Mouse (Mus musculus) spleen, adult 2 months (tissue): ENCODE measurements around the gene Fam198a. TPM values are rescaled to one million over a fixed set of nuclear protein-coding genes. Genes with fewer than 3 reads are reported as not detected.

Source experiments
- DNase-seq, 2 experiments: peaks; one replicate each; pipeline versions ENCODE4 v3.0.0 to v3.0.0-alpha.2; 2012 to 2021; ENCODE audit warnings: low spot score in 2 of 2, low read depth in 1 of 2
- H3K27ac ChIP-seq: fragments of 200-500 bp; 2 replicates; pipeline ENCODE4 v1.5.1; 2012; ENCODE audit warnings: low read length, inconsistent platforms; ENCODE audit not compliant: insufficient read depth
- H3K27me3 ChIP-seq: fragments of 200-500 bp; 2 replicates; pipeline ENCODE4 v1.6.1; 2012; ENCODE audit warnings: mild to moderate bottlenecking, moderate library complexity, low read length, inconsistent platforms; ENCODE audit not compliant: control insufficient read depth, insufficient read depth
- H3K36me3 ChIP-seq: fragments of 200-500 bp; 2 replicates; pipeline ENCODE4 v1.6.1; 2012; ENCODE audit warnings: mild to moderate bottlenecking, low read length, inconsistent platforms; ENCODE audit not compliant: control insufficient read depth, insufficient read depth
- H3K4me1 ChIP-seq: fragments of 200-500 bp; 2 replicates; pipeline ENCODE4 v1.6.1; 2011; ENCODE audit warnings: inconsistent platforms; ENCODE audit not compliant: control insufficient read depth, insufficient read depth, insufficient read length
- H3K4me3 ChIP-seq: fragments of 200-500 bp; 2 replicates; pipeline ENCODE4 v1.5.1; 2011; ENCODE audit warnings: mild to moderate bottlenecking, inconsistent platforms; ENCODE audit not compliant: insufficient read depth, insufficient read length; ENCODE audit errors: extremely low read depth
- CTCF ChIP-seq: fragments of 200-500 bp; IDR thresholded peaks from 2 replicates; pipeline ENCODE4 v1.5.1; 2011; ENCODE audit warnings: mild to moderate bottlenecking, inconsistent platforms; ENCODE audit not compliant: insufficient read depth, insufficient read length, insufficient replicate concordance; ENCODE audit errors: extremely low read depth
- POLR2A ChIP-seq: fragments of 200-500 bp; IDR thresholded peaks from 2 replicates; pipeline ENCODE4 v1.6.1; 2011; ENCODE audit warnings: low read depth, low read length, inconsistent platforms
- WGBS: fragments of 180-500 bp; shearing (Covaris S2); methylation state at CpG from one replicate; pipeline ENCODE4 v1.1.7; 2018; 5-methylcytosine and 5-hydroxymethylcytosine counted together
- polyA plus RNA-seq: library from polyadenylated mRNA; depleted of rRNA; stranded (reverse); fragments of >200 nt; gene quantifications from 2 replicates; pipeline ENCODE4 v1.2.3, GENCODE M21; 2012; rRNA removed

The Fam198a gene
- polyA plus RNA-seq, 1 experiment = 0.28 TPM

DNA sequence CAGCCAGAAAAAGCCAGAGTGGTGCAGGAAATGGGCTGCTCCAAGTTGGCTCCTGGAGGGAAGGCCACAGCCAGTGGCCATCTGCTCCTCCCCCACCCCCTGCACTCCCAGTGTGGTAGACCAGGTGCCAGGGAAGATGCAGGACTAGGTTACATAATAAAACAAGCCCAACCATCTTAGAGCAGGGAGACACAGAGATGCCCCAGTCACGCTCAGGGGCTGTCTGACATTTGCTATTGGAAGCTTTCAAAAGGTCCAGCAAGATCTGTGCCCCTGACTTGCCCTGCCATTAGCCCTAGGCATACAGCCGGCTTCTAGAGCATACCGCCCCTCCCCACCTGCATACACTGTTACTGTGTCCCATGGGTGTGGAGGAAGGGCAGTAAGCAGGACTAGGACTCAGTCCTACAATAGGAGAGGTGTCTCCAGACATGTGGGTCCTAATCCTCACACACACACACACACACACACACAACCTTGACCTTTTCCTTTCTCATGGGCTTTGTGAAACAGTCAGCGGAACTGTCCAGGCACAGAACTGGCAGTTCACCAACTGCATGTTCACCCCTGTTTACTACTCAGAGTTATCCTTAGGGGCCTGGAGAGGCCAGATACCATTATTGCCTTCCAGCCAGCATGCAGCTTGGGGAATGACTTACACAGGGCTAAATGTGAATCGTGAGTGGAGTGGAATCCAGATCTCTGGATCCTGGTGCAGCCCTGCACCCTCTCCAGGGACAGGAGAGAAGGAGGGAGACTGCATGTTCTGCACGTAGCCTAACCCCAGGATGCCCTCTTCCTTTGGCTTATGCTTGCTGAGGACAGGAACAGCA lies 76.5 kb downstream of the Fam198a start:
- H3K4me1 ChIP-seq = no peaks in the 10 kb centered on the region
- WGBS = 88% methylated on average over 6 of the region's 6 CpGs
- no peak for DNase-seq
- H3K27me3 ChIP-seq = no peaks in the 10 kb centered on the region
- no peak for TF ChIP-seq POLR2A
- H3K27ac ChIP-seq = peak overlapping the region; percentile 45; the same call in 1 of the 2 replicates
- no peaks in the 10 kb centered on the region for H3K36me3 ChIP-seq
- H3K4me3 ChIP-seq = no peak overlapping the region

- no peaks in the 10 kb centered on the region for H3K4me1 ChIP-seq
- no peak for DNase-seq
- no peaks in the 10 kb centered on the region for H3K36me3 ChIP-seq
- 0 out of 2 replicates have a peak overlapping the region, but pooled peaks have one; percentile 18 for H3K27ac ChIP-seq
- H3K4me3 ChIP-seq = no peak overlapping the region
- TF ChIP-seq CTCF (no peak), POLR2A (no peak)
- no peaks in the 10 kb centered on the region for H3K27me3 ChIP-seq
- WGBS = 45% methylated on average over 11 of the region's 11 CpGs
These were observed 77.3 kb downstream of the Fam198a start for GRCm38 (mm10) chr9:122027914-122028745.

DNA sequence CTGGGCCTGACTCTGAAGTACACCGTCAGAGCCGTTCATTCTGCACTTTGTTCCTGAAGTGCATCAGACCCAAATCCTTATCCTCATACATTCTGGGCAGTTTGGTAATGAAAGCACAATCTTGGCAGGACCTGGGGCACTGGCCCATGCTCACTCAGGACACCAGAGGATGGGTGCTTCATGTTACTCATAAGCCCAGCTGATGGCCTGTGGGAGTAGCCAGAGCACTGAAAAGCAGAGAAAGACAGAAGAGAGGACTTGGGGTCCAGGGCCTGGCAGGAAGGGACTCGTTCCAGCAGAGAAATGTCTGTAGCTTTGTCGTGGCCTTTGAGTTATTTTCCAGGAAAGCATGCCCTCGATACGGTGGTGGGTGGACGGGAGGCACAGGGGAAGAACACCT lies 79.0 kb downstream of the Fam198a start:
- TF ChIP-seq POLR2A = no peak
- no peak for TF ChIP-seq CTCF
- no peaks in the 10 kb centered on the region for H3K36me3 ChIP-seq
- no peak overlapping the region for H3K4me3 ChIP-seq
- 98% methylated on average over 7 of the region's 7 CpGs for WGBS
- no peaks in the 10 kb centered on the region for H3K4me1 ChIP-seq
- no peak for DNase-seq
- H3K27ac ChIP-seq = no peak overlapping the region
- H3K27me3 ChIP-seq = no peaks in the 10 kb centered on the region

Other genes with a start within 250 kb of the Fam198a start
- gene Sec22c, start 245.5 kb upstream of the Fam198a start, polyA plus RNA-seq = 10.0 and 12.0 TPM in 2 replicates
- 5.8 and 10.4 TPM in 2 replicates for gene Ss18l2, start 240.7 kb upstream of the Fam198a start, polyA plus RNA-seq
- 36.6 and 38.7 TPM in 2 replicates for gene Nktr, start 231.8 kb upstream of the Fam198a start, polyA plus RNA-seq
- gene Zfp651, start 191.7 kb upstream of the Fam198a start, polyA plus RNA-seq = 3.7 and 4.7 TPM in 2 replicates
- not detected in 2 replicates for gene Klhl40, start 173.4 kb upstream of the Fam198a start, polyA plus RNA-seq
- 0.19 TPM in 1 of 2 replicates, not detected in the other for gene Hhatl, start 158.5 kb upstream of the Fam198a start, polyA plus RNA-seq
- gene Ccdc13, start 111.5 kb upstream of the Fam198a start, polyA plus RNA-seq = not detected in 2 replicates
- gene Higd1a, start 92.6 kb upstream of the Fam198a start, polyA plus RNA-seq = 3.4 and 4.1 TPM in 2 replicates
- 15.9 and 16.7 TPM in 2 replicates for gene Ackr2, start 52.6 kb upstream of the Fam198a start, polyA plus RNA-seq
- gene Cyp8b1, start 34.7 kb upstream of the Fam198a start, polyA plus RNA-seq = 0.12 and 0.25 TPM in 2 replicates
- 2.8 and 3.2 TPM in 2 replicates for gene Pomgnt2, start 46.1 kb downstream of the Fam198a start, polyA plus RNA-seq
- 36.2 and 41.9 TPM in 2 replicates for gene Snrk, start 166.3 kb downstream of the Fam198a start, polyA plus RNA-seq